Mouse (Mus musculus): Measurements from ENCODE around the gene Pou4f1. TPM values are rescaled to one million over a fixed set of nuclear protein-coding genes. Genes with fewer than 3 reads are reported as not detected.

Pou4f1 gene
- polyA plus RNA-seq (2012; fragmentation: generic; extraction: Trizol): not detected

DNA sequence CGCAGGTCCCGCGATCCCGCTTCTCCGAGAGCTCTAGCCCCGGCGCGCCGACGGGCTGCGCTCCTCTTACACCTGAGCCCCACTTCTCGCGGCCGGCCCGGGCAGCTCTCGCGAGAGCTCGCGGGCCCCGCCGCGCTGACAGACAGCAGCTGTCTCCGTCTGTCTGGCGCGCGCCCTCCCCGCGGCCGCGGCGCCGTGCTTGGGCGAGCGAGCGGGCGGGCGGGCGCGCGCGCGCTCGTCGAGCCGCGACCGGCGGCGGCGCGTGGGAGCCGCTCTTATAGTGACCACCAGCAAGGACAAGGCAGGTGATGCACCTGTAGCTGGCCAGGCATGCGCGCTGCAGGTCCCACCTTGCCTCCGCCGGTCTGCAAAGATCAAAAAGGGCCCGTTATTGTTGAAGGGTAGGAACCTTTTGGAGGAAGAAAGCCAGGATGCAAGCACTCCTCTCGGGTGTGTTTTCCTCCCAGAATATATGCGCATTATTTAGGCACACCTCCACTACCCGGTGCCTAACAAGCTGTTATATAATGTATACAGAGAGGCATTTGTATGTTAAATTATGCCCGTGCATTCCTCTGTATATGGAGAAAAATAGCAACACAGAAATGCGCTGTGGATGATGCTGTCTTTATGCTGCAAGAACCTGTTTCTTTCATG is at the start of gene Pou4f1:
Gene Pou4f1 (minus strand): TSS at position 34 of the 657 bp plus-strand sequence.

Other genes starting within 250 kb of the Pou4f1 start
- 1 to 10 TPM in 1 of 2 experiments, under 1 TPM in 1; 0.57 to 2.7 TPM for gene Rnf219, start 54.6 kb upstream of the Pou4f1 start, polyA plus RNA-seq (2012; fragmentation: generic; extraction: Trizol)

Data from C3H10T1/2 (cell line).